Mouse (Mus musculus) 3T3-L1 (cell line): ENCODE data around the gene Ndufb10.
"Not testable (repeated sequence)": the region's sequence is repeated elsewhere in the genome, so short reads cannot be mapped to it uniquely, and the experiment has no call there.

ENCODE experiments used
- DNase-seq: peaks from one replicate; pipeline ENCODE4 v3.0.0-alpha.2; 2015; ENCODE audit warnings: low read depth, low spot score

The Ndufb10 gene

DNA sequence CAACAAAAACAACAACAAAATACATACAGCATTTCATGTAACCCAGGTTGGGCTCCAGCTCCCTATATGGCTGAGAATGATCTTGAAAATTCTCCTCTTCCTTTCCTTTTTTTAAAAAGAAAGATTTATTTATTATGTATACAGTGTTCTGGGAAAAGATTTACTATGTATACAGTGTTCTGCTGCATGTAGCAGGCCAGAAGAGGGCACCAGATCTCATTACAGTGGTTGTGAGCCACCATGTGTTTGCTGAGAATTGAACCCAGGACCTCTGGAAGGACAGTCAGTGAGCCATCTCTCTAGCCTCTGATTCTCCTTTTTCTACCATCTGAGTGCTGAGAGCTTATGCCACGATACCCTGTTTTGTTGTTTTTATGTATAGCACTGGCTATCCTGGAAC is 10.2 kb upstream of the Ndufb10 start:
- peak; percentile 32 for DNase-seq

DNA sequence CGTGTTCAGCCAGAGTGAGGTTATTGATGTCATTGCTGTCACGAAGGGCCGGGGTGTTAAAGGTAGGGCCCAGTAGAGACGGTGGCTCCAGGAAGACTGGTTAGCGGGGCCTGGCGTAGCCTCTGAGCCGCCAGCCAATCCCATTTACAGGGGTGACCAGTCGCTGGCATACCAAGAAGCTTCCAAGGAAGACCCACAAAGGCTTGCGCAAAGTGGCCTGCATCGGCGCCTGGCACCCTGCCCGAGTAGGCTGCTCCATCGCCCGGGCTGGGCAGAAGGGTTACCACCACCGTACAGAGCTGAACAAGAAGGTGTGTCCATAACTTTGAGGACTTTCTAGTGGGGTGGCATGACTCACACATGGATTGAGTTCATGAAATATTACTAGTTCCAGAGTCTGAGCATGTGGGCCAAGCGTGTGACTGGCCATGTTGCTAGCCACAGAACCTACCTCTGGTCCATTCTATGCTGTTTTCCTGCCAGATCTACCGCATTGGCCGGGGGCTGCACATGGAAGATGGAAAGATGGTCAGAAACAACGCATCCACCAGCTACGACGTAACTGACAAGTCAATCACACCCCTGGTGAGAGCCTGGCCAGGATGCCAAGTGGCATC is 9.3 kb upstream of the Ndufb10 start:
- DNase-seq: peak; percentile 23

DNA sequence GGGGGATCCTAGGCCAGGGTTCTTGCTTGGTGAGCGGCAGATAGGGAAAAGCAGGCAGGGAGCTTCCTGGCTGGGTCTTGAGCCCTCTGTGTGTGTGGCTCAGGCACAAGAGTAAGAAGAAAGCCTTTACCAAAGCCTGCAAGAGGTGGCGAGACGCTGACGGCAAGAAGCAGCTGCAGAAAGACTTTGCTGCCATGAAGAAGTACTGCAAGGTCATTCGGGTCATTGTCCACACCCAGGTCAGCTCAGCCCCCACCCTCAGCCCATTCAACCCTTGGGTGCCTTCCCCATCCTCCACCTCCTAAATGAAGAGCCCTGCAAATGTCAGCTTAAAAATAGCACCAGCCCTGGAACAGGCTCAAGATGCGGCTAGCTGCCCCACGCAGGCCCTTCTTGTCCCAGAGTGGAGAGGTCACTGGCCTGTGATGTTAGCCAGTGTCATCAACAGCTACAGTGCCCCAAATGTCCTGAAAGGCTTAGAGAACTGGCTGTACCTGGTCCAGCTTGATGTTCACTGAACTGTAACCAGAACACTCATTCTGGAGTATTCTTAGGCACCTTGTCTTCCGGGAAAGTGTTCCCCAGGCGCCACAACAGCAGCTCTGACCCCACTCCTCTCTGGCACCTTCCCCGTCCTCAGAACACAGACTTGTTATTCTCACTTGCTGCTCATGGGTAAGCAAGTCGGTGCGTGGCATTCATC is 8.1 kb upstream of the Ndufb10 start:
- no peak for DNase-seq

DNA sequence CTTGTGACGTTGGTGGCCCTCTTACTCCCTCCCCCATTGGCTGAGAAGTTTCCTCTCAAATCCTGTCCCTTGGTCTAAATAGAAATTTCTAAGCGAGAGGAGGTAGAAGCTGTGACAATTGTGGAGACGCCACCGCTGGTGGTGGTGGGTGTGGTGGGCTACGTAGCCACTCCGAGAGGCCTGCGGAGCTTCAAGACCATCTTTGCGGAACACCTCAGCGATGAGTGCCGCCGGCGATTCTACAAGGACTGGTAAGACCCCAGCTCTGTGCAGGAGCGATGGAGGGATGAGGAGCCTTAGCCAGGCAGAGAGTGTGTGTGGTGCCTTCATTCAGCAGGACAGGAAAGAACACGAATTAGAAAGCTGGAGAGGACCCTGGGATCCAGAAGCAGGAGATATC is 6.5 kb upstream of the Ndufb10 start:
- no peak for DNase-seq

DNA sequence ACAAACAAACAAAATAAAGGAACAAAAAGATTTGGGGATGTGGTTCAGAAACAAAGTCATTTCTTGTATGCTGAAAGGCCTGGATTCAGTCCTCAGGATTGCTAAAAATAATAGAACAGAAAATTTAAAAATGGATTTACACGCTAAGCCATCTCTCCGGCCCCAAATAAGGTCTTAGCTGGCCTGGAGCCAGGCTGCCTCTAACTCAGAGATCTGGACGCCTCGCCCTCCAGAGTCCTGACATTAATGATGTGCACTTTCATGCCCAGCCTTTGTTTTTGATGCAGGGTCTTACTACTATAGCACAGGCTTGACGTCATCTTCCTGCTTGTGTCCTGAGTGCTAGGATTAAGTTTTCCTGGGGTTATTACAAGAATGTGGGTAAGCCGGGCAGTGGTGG is 4.8 kb upstream of the Ndufb10 start:
- no peak for DNase-seq

DNA sequence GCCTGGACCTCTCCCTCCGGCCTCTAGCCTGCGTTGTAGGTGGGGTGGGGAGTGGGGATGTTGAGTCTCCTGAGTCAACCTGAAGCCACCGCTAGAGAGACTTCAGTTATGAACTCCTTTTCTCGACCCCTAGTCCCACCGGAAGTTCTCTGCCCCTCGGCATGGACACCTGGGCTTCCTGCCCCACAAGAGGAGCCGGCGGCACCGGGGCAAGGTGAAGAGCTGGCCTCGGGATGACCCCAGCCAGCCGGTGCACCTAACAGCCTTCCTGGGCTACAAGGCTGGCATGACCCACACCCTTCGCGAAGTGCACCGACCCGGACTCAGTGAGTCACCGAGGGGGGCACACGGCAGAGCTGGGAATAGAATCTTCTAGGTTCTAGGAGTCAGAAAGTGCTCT is 3.9 kb upstream of the Ndufb10 start:
- DNase-seq: no peak

DNA sequence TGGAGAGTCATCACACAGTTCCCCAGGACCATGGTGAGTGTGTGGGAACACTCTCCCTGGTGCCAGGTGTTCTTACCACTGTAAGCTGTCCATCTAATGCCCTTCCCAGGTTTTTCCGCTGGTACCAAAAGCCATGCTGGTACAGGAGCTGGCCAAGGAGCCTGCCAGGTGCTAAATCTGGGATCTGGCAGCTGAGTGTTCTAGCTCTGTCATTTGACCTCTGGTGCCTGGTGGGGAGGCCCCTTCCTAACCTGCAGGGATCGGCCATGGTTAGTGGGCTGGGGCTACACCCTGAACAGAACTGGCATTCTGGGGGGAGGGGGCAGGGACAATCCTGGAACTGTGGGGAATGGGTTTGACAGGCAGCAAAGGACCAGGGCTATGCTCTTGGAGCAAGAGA is 3.3 kb upstream of the Ndufb10 start, which contains the start of gene Rpl3l:
Gene Rpl3l, plus strand, starts transcription at position 203 of the 400 bp plus-strand sequence.
- DNase-seq: no peak

DNA sequence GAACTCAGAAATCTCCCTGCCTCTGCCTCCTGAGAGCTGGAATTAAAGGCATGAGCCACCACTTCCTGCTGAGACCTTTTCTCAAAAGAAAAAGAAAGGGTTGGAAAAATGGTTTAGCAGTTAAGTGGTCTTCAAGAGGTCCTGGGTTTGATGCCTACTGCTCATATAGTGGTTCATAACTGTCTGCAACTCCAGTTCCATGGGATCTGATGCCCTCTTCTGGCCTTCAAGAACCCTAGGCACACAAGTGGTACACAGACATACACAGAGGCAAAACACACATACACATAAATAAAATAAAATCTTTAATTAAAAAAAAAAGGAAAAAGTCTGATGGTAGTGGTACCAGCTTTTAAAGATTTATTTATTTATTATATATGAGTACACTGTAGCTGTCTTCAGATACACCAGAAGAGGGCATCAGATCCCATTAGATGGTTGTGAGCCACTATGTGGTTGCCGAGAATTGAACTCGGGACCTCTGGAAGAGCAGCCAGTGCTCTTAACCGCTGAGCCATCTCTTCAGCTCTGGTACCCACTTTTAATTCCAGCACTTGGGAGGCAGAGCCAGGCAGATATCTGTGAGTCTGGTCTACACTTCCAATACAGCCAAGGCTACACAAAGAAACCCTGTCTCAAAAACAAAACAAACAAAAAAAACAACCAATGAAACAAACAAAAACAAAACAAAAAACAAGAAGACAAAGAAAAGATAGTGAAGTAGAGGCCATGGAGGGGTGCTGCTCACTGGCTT is 1.5 kb upstream of the Ndufb10 start:
- no peak for DNase-seq

DNA sequence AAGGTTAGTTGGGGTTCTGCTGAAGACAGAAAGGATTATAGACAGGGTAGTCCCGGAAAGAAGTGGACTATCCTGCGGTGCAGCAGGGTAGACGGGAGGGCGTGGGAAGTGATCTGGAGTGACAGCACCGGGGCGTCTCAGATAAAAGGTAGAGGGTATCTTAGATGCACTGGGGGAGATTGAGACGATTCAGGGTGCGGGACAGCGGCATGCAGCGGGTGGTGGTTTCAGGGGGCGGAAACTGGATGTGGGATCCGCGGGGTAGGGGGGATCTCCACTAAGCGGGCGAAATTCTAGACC is 447 bp downstream of the Ndufb10 start:
- peak; percentile 63 for DNase-seq

DNA sequence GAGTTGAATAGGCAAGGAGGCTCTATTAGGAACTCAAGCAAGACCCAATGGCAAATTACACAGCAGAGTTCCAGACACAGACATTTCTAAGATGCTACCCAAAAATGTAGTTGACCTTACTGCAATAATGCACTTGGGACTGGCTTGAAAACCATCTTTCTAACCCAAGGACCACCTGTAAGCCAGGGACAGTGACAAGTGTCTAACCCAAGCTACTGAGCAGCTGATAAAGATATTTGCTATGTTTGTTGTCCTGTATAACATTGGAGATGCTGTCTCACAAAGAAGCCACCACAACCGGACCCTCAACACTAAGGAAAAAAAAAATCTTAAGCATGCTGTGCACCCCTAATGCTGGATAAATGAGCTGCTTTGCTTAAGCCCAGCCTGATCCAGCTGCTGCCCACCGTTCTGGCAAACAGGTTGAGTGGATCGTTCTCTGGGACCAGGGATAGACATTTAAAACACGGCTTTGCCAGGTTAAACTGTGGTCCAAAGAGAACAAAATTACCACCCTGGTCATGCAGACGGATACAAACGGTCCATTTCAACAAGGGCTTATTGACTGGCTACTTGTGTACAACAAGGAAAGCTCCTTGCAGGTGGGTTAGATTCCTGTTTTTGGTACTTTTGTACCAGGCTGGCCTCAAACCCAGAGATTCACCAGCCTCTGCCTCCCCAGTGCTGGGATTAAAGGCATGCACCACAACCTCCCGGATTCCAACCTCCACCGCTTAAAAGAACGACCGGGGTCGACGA is 977 bp downstream of the Ndufb10 start:
- peak; percentile 54 for DNase-seq

DNA sequence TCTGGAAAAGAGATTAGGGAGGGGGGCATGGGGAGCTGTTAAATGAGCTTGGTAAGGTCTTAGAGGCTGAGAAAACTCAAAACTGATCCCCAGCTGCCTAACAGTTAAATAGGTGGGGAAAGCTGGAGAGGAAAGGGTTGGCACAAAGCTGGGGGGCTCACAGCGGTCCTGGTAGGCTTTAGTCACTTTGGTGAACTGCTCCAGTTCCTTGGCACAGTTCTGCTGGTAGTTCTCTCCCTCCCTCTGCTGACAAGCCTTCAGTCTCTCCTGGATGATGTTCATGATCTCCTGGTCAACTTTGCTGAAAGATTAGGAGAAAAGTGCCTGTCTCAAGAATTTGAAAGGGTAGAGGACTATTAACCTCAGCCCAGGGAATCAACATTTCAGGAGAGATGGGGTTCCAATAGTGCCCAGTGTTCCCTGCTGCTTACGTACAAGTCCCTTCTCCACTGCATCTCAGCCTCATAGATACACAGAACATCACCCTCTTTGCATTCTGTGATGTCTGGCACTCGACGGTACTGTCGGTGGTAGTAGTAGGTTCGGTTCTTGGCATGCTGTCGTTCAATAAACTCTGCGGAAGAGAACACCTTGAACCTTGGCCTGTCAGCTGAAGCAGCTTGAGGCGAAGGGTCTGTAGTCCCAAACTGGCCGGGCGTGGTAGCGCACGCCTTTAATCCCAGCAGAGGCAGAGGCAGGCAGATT is 1.9 kb downstream of the Ndufb10 start:
- DNase-seq: peak; percentile 49

DNA sequence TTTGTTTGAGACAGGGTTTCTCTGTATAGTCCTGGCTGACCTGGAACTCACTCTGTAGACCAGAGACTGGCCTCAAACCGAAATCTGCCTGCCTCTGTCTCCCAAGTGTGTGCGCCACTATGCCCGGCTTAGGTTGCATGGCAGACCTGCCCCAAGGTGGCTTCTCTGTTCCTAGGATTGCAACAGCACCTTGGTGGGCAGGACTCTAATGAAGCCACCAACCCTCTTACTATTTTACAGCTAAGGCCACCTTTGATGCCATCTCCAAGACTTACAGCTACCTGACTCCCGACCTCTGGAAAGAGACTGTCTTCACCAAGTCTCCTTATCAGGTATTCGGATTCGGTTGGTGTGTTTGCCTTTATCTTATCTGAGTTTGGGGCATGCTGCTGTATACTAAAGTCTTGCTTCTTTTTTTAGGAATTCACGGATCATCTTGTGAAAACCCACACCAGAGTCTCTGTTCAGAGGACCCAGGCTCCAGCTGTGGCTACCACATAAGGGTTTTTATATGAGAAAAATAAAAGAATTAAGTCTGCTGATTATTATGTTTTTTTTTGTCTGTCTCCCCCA is 2.8 kb downstream of the Ndufb10 start:
- DNase-seq: not testable (repeated sequence)

DNA sequence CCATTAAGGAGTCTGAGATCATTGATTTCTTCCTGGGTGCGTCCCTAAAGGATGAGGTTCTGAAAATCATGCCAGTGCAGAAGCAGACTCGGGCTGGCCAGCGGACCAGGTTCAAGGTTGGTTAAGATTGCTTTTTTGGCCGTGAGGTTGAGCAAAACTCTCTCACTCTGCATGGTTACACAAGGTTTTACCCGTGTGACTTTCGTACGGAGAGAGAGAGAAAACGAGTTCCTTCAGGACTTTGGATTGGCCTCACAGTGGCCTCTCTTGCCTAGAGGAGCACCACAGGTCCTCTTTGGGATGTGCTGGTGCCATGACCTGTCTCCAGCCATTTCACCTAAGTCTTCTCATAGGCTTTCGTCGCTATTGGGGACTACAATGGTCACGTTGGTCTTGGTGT is 3.7 kb downstream of the Ndufb10 start:
- DNase-seq: not testable (repeated sequence)

DNA sequence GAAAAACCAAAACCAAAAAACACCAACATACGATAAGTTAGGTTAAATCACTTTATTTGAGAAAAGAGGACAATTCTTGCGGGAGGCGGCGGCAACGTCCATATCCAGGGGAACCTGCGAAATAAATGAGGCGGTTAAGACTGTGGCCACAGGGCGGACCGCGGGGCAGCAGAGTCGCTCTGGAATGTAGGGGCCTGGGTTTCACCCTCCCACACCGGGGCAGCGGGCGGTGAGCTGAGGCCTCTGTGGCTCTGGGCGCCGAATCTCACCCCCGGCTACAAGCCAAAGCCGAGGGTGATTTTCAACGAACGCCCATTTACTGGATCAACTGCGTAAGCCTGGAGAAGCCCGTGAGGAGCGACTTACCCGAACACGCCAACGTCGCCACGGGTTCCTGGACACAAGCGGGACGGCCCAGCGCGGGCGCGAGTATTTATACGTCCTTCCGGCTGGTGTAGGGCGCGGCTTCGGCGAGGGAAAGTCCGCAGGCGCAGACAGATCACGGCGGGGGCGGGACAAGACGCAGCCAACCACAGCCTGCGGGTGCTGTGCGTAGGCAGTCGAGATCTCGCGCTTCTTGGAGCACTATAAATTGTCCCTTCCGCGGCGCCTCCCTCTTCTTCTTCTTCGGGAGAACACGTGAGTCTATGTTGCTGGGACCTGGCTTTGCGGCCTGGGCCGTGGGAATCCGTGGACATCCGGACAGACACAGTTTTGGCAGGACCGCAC is 4.6 kb downstream of the Ndufb10 start:
- peak; percentile 99 for DNase-seq

DNA sequence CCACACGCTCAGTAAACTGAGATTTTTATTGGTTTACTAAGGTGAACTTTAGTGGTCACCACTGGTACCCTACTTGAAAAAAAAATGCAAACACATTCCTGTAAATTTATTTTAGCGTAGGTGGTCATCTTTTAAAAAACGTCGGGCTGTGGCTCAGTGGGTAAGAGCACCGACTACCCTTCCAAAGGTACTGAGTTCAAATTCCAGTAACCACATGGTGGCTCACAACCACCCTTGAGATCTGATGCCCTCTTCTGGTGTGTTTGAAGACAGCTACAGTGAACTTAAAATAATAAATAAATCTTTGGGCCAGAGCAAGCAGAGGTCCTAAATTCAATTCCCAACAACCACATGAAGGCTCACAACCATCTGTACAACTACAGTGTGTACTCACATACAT is 5.3 kb downstream of the Ndufb10 start:
- DNase-seq: peak; percentile 39

DNA sequence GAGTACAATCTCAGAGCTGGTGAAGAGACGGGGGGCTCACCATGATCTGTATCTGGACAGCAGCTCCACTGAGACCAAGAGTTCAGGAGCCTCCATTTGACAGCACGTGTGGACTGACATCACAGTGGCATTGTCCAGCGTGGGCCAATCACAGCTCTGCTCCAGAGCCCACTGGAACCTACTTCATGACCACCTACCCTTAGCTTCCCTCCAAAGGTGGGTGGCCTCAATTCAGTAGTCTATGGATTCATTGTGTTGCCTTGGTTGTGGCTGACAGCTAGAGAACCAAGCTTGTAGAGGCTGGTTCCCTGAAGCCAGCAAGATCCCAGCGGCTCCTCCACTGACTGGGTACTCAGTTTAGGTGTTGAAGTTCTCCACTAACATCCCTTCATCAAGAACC is 6.3 kb downstream of the Ndufb10 start, which contains the start of the genes Rnf151 and Rps2:
Gene Rnf151, minus strand, starts transcription at position 121 of the 400 bp plus-strand sequence.
Gene Rps2, plus strand, starts transcription at position 174 of the 400 bp plus-strand sequence.
- no peak for DNase-seq

DNA sequence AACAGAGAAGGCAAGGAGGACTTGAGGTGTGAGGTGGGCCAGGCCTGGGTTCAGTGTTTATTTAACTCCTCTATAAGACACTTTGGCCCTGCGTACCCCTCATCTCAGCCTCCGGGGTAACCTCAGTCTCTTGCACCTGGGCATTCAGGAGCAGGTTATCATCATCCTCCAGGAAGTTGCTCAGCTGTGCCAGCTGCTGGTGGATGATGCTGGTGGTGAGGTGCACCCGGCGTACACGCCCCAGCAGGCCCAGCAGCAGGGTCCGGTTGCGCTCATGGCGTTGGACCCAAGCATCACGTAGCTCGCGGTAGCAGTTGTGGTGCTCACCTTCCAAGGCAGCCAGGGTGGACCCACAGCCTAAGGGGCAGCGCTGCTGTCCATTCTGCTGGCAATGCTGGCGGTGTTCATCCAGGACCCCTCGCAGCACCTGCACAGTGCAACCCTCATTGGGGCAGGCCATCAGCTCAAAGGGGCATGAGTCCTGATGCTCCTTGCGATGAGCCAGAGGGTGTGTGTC is 8.1 kb downstream of the Ndufb10 start:
- no peak for DNase-seq

DNA sequence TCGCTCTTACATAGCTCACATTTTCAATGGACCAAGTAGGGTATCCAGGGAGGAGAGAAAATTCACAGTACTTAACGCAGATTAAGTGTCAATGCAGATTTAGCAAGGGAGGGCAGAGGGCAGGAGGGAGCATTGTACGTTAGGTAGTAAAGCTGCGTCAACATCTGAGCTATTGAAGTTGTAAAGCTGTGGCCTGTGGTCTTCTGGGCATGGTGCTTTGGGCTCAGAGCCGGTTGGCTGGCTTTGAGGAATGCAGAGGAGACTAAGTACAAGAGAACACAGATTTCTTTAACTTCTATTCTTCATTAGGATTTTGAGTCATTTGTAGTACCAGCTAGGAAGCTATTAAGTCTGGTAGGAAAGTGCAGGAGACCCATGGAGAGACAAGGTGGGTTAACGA is 8.7 kb downstream of the Ndufb10 start:
- DNase-seq: no peak

DNA sequence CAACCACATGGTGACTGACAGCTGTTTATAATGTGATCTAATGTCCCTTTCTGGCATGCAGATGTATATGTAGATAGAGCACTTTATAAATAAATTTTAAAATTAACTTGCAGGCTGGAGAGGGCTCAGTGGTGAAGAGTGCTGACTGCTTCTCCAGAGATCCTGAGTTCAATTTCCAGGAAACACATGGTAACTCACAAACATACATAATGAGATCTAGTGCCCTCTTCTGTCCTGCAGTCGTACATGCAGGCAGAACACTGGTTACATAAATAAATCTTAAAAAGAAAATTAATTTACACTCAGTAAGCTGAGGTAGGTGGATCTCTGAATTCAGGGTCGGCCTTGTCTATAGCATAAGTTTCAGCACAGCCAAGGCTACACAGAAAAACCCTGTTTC is 15.6 kb downstream of the Ndufb10 start:
- peak; percentile 72 for DNase-seq

DNA sequence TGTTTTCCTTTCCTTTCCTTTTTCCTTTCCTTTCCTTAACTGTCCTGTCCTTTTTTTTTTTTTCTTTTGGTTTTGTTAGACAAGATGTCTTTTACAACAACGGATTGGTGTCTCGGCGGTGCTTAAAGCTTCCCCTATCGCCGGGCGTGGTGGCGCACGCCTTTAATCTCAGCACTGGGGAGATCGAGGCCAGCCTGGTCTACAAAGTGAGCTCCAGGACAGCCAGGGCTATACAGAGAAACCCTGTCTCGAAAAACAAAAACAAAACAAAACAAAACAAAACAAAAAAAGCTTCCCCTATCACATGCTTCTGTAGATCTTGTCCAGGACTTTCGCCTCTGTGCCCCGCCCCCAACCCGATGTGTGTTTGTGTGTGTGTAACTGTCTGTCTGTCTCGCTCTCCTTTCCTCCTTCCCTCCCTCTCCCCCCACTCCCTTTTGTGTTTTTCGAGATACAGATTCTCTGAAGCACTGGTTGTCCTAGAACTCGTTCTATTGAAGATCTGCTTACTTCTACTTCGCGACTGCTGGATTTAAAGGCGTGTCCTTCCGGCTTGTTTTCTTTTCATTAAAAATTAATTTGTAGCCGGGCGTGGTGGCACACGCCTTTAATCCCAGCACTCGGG is 16.4 kb downstream of the Ndufb10 start:
- no peak for DNase-seq
